Mouse (Mus musculus) kidney, adult 2 months (tissue): ENCODE results near the gene Larp1.

Source experiments
- CTCF ChIP-seq: fragments of 200-500 bp; conservative IDR thresholded peaks from 2 replicates; pipeline ENCODE4 v1.5.1; 2011; ENCODE audit warnings: low read depth, mild to moderate bottlenecking, control low read depth, low read length, moderate library complexity, mixed read lengths; ENCODE audit not compliant: insufficient read depth, insufficient read length
- POLR2A ChIP-seq: fragments of 200-500 bp; IDR thresholded peaks from one replicate; pipeline ENCODE4 v1.6.1; 2011; ENCODE audit warnings: low read depth, low read length, control low read depth

- TF ChIP-seq POLR2A (no peak), CTCF (no peak)
These were observed 2.1 kb downstream of the Larp1 start for GRCm38 (mm10) chr11:58010930-58011329.
